Mouse (Mus musculus) MEL (cell line): ENCODE data around the gene Soat2. TPM values are rescaled to one million over a fixed set of nuclear protein-coding genes. Genes with fewer than 3 reads are reported as not detected.

Experiments
- DNase-seq: peaks from one replicate; pipeline ENCODE4 v3.0.0; 2011; ENCODE audit warnings: low read depth, low spot score
- H3K27ac ChIP-seq: 2 replicates; pipeline ENCODE4 v1.5.1; 2012; ENCODE audit warnings: low read depth, mild to moderate bottlenecking, control low read depth, low read length, moderate library complexity; ENCODE audit not compliant: control insufficient read depth
- H3K27me3 ChIP-seq, 2 experiments: fragments of 150-350 bp in 1 of 2; sonication (generic) in 1 of 2; 2 replicates each; pipeline ENCODE4 v1.6.1; 2012; ENCODE audit warnings: low read length in 2 of 2, mild to moderate bottlenecking in 2 of 2, improper control_type of control experiment in 1 of 2, moderate library complexity in 1 of 2; ENCODE audit not compliant: insufficient read depth in 2 of 2, control insufficient read depth in 1 of 2
- H3K36me3 ChIP-seq, 2 experiments: 2 replicates each; pipeline ENCODE4 v1.6.1; 2012 to 2014; ENCODE audit warnings: low read length in 2 of 2, improper control_type of control experiment in 1 of 2, inconsistent platforms in 1 of 2, mild to moderate bottlenecking in 1 of 2; ENCODE audit not compliant: insufficient read depth in 2 of 2, control insufficient read depth in 1 of 2
- H3K4me1 ChIP-seq, 2 experiments: fragments of 150-350 bp in 1 of 2; sonication (generic) in 1 of 2; 2 replicates each; pipeline ENCODE4 v1.6.1; 2012; ENCODE audit warnings: low read length in 2 of 2, improper control_type of control experiment in 1 of 2, mild to moderate bottlenecking in 1 of 2; ENCODE audit not compliant: insufficient read depth in 2 of 2, control insufficient read depth in 1 of 2
- H3K4me3 ChIP-seq, 2 experiments: fragments of 150-350 bp in 1 of 2; sonication (generic) in 1 of 2; 2 replicates each; pipeline ENCODE4 v1.5.1; 2012; ENCODE audit warnings: low read depth in 2 of 2, low read length in 2 of 2, mild to moderate bottlenecking in 2 of 2, moderate library complexity in 2 of 2, control low read depth in 1 of 2, improper control_type of control experiment in 1 of 2; ENCODE audit not compliant: control insufficient read depth in 1 of 2, insufficient read depth in 1 of 2
- H3K79me2 ChIP-seq: 2 replicates; pipeline ENCODE4 v1.6.1; 2012; ENCODE audit warnings: mild to moderate bottlenecking, low read length, moderate library complexity; ENCODE audit not compliant: control insufficient read depth, poor library complexity, insufficient read depth
- H3K9ac ChIP-seq: 2 replicates; pipeline ENCODE4 v1.6.1; 2012; ENCODE audit warnings: low read depth, mild to moderate bottlenecking, control low read depth, low read length, moderate library complexity; ENCODE audit not compliant: control insufficient read depth, poor library complexity, severe bottlenecking
- H3K9me3 ChIP-seq: fragments of 150-350 bp; sonication (generic); replicated peaks from 2 replicates; pipeline ENCODE4 v1.6.1; 2012; ENCODE audit warnings: mild to moderate bottlenecking, low read length, improper control_type of control experiment, moderate library complexity; ENCODE audit not compliant: insufficient read depth
- CHD2 ChIP-seq: IDR thresholded peaks from 2 replicates; pipeline ENCODE4 v1.6.1; 2011; ENCODE audit warnings: low read length, improper control_type of control experiment
- CTCF ChIP-seq, 3 experiments: IDR thresholded peaks in 2 of 3; conservative IDR thresholded peaks in 1 of 3; 2 replicates each; pipeline ENCODE4 v1.5.1; 2011 to 2012; ENCODE audit warnings: low read length in 3 of 3, low read depth in 2 of 3, mild to moderate bottlenecking in 2 of 3, improper control_type of control experiment in 1 of 3, inconsistent platforms in 1 of 3, mixed read lengths in 1 of 3, moderate library complexity in 1 of 3; ENCODE audit not compliant: control insufficient read depth in 1 of 3, insufficient read depth in 1 of 3, poor library complexity in 1 of 3, severe bottlenecking in 1 of 3
- ELF1 ChIP-seq: IDR thresholded peaks from 2 replicates; pipeline ENCODE4 v1.6.1; 2014; ENCODE audit warnings: low read depth, mild to moderate bottlenecking, inconsistent platforms, low read length, improper control_type of control experiment, moderate library complexity
- EP300 ChIP-seq, 2 experiments: IDR thresholded peaks; 2 replicates each; pipeline ENCODE4 v1.6.1; 2011; ENCODE audit warnings: improper control_type of control experiment in 2 of 2, low read length in 2 of 2, low read depth in 1 of 2, mild to moderate bottlenecking in 1 of 2
- ETS1 ChIP-seq: IDR thresholded peaks from 2 replicates; pipeline ENCODE4 v1.6.1; 2012; ENCODE audit warnings: low read depth, mild to moderate bottlenecking, inconsistent platforms, low read length, improper control_type of control experiment, moderate library complexity
- GABPA ChIP-seq: IDR thresholded peaks from 2 replicates; pipeline ENCODE4 v1.6.1; 2012; ENCODE audit warnings: low read depth, mild to moderate bottlenecking, inconsistent platforms, low read length, improper control_type of control experiment, moderate library complexity
- GATA1 ChIP-seq: IDR thresholded peaks from 2 replicates; pipeline ENCODE4 v1.6.1; 2011; ENCODE audit warnings: low read depth, low read length, improper control_type of control experiment
- MAFK ChIP-seq: IDR thresholded peaks from 2 replicates; pipeline ENCODE4 v1.6.1; 2011; ENCODE audit warnings: low read depth, mild to moderate bottlenecking, low read length, improper control_type of control experiment, borderline replicate concordance
- MXI1 ChIP-seq: IDR thresholded peaks from 2 replicates; pipeline ENCODE4 v1.6.1; 2011; ENCODE audit warnings: mild to moderate bottlenecking, low read depth, low read length, improper control_type of control experiment
- MYB ChIP-seq: IDR thresholded peaks from 2 replicates; pipeline ENCODE4 v1.6.1; 2011; ENCODE audit warnings: mild to moderate bottlenecking, low read depth, low read length, improper control_type of control experiment
- NRF1 ChIP-seq: IDR thresholded peaks from 2 replicates; pipeline ENCODE4 v1.6.1; 2014; ENCODE audit warnings: low read depth, mild to moderate bottlenecking, inconsistent platforms, low read length, improper control_type of control experiment, moderate library complexity; ENCODE audit not compliant: poor library complexity, insufficient read depth, severe bottlenecking
- POLR2A ChIP-seq, 2 experiments: IDR thresholded peaks; 2 replicates each; pipeline ENCODE4 v1.6.1; 2011 to 2012; ENCODE audit warnings: low read length in 2 of 2, mild to moderate bottlenecking in 2 of 2, control low read depth in 1 of 2, improper control_type of control experiment in 1 of 2, low read depth in 1 of 2, moderate library complexity in 1 of 2; ENCODE audit not compliant: control insufficient read depth in 1 of 2, insufficient read depth in 1 of 2, poor library complexity in 1 of 2
- RAD21 ChIP-seq: IDR thresholded peaks from 2 replicates; pipeline ENCODE4 v1.6.1; 2011; ENCODE audit warnings: mild to moderate bottlenecking, low read depth, low read length, improper control_type of control experiment
- SIN3A ChIP-seq: IDR thresholded peaks from 2 replicates; pipeline ENCODE4 v1.6.1; 2012; ENCODE audit warnings: low read length, improper control_type of control experiment, inconsistent platforms
- TAL1 ChIP-seq: IDR thresholded peaks from 2 replicates; pipeline ENCODE4 v1.6.1; 2012; ENCODE audit warnings: mild to moderate bottlenecking, inconsistent platforms, low read length, moderate library complexity, mixed read lengths
- TBP ChIP-seq: IDR thresholded peaks from 2 replicates; pipeline ENCODE4 v1.8.0; 2011; ENCODE audit warnings: low read depth, low read length, improper control_type of control experiment
- TCF12 ChIP-seq: IDR thresholded peaks from 2 replicates; pipeline ENCODE4 v1.6.1; 2014; ENCODE audit warnings: low read depth, mild to moderate bottlenecking, inconsistent platforms, low read length, improper control_type of control experiment, moderate library complexity
- USF2 ChIP-seq, 2 experiments: IDR thresholded peaks; 2 replicates each; pipeline ENCODE4 v1.6.1; 2011 to 2012; ENCODE audit warnings: improper control_type of control experiment in 2 of 2, low read length in 2 of 2, borderline replicate concordance in 1 of 2, inconsistent platforms in 1 of 2, low read depth in 1 of 2, mild to moderate bottlenecking in 1 of 2; ENCODE audit not compliant: insufficient read depth in 1 of 2
- ZKSCAN1 ChIP-seq: IDR thresholded peaks from 2 replicates; pipeline ENCODE4 v1.6.1; 2012; ENCODE audit warnings: low read depth, mild to moderate bottlenecking, inconsistent platforms, low read length, improper control_type of control experiment, moderate library complexity
- polyA plus RNA-seq, 2 experiments: library from polyadenylated mRNA; stranded (reverse) in 1 of 2; unstranded in 1 of 2; fragments of >175 nt in 1 of 2; fragments of >200 nt in 1 of 2; gene quantifications; 2 replicates each; pipeline versions ENCODE4 v1.2.1 to v1.2.4; 2012; ENCODE audit warnings: low replicate concordance in 2 of 2, low read depth in 1 of 2; ENCODE audit not compliant: insufficient read length in 2 of 2, insufficient read depth in 1 of 2, missing spikeins in 1 of 2
- total RNA-seq: library from RNA; depleted of rRNA; stranded (reverse); fragments of 300-350 nt; gene quantifications from 2 replicates; pipeline ENCODE4 v1.2.3, GENCODE M21; 2012

The Soat2 gene
- total and polyA plus RNA-seq, 3 experiments: 20.0 to 44.8 TPM; not detected in 1

- Histone ChIP-seq H3K9ac (no peak overlapping the region; the same call in 1 of the 2 replicates), H3K4me3 (no peak overlapping the region), H3K79me2 (no peaks in the 10 kb centered on the region), H3K4me1 (peaks cover 11 to 20% of the 10 kb centered on the region in 2 experiments), H3K27ac (peak overlapping the region; percentile 44; the same call in 1 of the 2 replicates), H3K27me3 (no peaks in the 10 kb centered on the region), H3K9me3 (no peaks in the 10 kb centered on the region), H3K36me3 (peaks cover 0 to 13% of the 10 kb centered on the region in 2 experiments; a peak in 2 of 4 replicates)
- TF ChIP-seq EP300 (IDR thresholded peaks at IDR 0.05; ENCODE audit: low read depth in 1 of 2, low read length in 2 of 2): peak; percentile 34 to 70; a peak in 3 of 4 replicates
- TF ChIP-seq MAFK: peak; percentile 83
- 0 out of 2 replicates have a peak, but pooled peaks have one; percentile 31 for TF ChIP-seq TCF12
- peak; percentile 89 for TF ChIP-seq GABPA
- 0 out of 2 replicates have a peak, but pooled peaks have one; percentile 31 for TF ChIP-seq TBP
- no peak for TF ChIP-seq RAD21
- TF ChIP-seq SIN3A: peak; percentile 48; the same call in 1 of the 2 replicates
- TF ChIP-seq CHD2: no peak
- TF ChIP-seq ETS1: peak; percentile 38; the same call in 1 of the 2 replicates
- peak; percentile 79 for DNase-seq
Measured at GRCm38 (mm10) chr15:102194439-102194838, 44.1 kb downstream of the Soat2 start.

GRCm38 (mm10) chr15:102195373-102195772 lies 45.0 kb downstream of the Soat2 start:
- Histone ChIP-seq H3K27ac (no peak overlapping the region), H3K27me3 (no peaks in the 10 kb centered on the region), H3K36me3 (peaks cover 0 to 13% of the 10 kb centered on the region in 2 experiments; a peak in 2 of 4 replicates), H3K79me2 (no peaks in the 10 kb centered on the region), H3K4me3 (no peak overlapping the region), H3K4me1 (peaks cover 11 to 20% of the 10 kb centered on the region in 2 experiments), H3K9ac (no peak overlapping the region), H3K9me3 (no peaks in the 10 kb centered on the region)
- TF ChIP-seq NRF1 (no peak), GATA1 (no peak), SIN3A (no peak), TAL1 (no peak), ELF1 (no peak), POLR2A (IDR thresholded peaks at IDR 0.05; ENCODE audit: control insufficient read depth in 1 of 2, insufficient read depth in 1 of 2, low read depth in 1 of 2, low read length in 2 of 2, poor library complexity in 1 of 2) (no peak), ZKSCAN1 (no peak), CTCF (IDR thresholded peaks at IDR 0.05 in 2 of 3, conservative IDR thresholded peaks at IDR 0.05 in 1 of 3; ENCODE audit: control insufficient read depth in 1 of 3, insufficient read depth in 1 of 3, low read depth in 2 of 3, low read length in 3 of 3, poor library complexity in 1 of 3, severe bottlenecking in 1 of 3) (no peak), MYB (no peak), USF2 (IDR thresholded peaks at IDR 0.05; ENCODE audit: borderline replicate concordance in 1 of 2, insufficient read depth in 1 of 2, low read depth in 1 of 2, low read length in 2 of 2) (no peak), MXI1 (no peak), ETS1 (no peak)
- peak; percentile 27 for DNase-seq
